Mouse (Mus musculus) forebrain, embryonic 12.5 days (tissue): ENCODE data around the gene Pcdh7. TPM values are rescaled to one million over a fixed set of nuclear protein-coding genes. Genes with fewer than 3 reads are reported as not detected.

Experiments
- ATAC-seq: fragments of 200-750 bp; cut with Nextera tagmentation; 2 replicates; pipeline ENCODE4 v1.8.0; 2017; ENCODE audit warnings: moderate TSS enrichment; ENCODE audit not compliant: low FRiP score
- H3K27ac ChIP-seq: fragments of 300-500 bp; sonication (generic); 2 replicates; pipeline ENCODE4 v1.5.1; 2016; ENCODE audit warnings: mild to moderate bottlenecking
- H3K27me3 ChIP-seq: fragments of 300-500 bp; sonication (generic); 2 replicates; pipeline ENCODE4 v1.6.1; 2016; ENCODE audit warnings: mild to moderate bottlenecking
- H3K36me3 ChIP-seq: fragments of 300-500 bp; sonication (generic); replicated peaks from 2 replicates; pipeline ENCODE4 v1.6.1; 2016; ENCODE audit warnings: mild to moderate bottlenecking
- H3K4me1 ChIP-seq: fragments of 300-500 bp; sonication (generic); 2 replicates; pipeline ENCODE4 v1.6.1; 2016
- H3K4me2 ChIP-seq: fragments of 300-500 bp; sonication (generic); 2 replicates; pipeline ENCODE4 v1.6.1; 2016; ENCODE audit warnings: mild to moderate bottlenecking, moderate library complexity
- H3K4me3 ChIP-seq: fragments of 300-500 bp; sonication (generic); replicated peaks from 2 replicates; pipeline ENCODE4 v1.5.1; 2016; ENCODE audit warnings: mild to moderate bottlenecking
- H3K9ac ChIP-seq: fragments of 300-500 bp; sonication (generic); 2 replicates; pipeline ENCODE4 v1.6.1; 2016; ENCODE audit warnings: mild to moderate bottlenecking
- H3K9me3 ChIP-seq: fragments of 300-500 bp; sonication (generic); 2 replicates; pipeline ENCODE4 v1.6.1; 2016
- WGBS: fragments of 180-500 bp; shearing (Covaris S2); methylation state at CpG from one replicate; pipeline ENCODE4 v1.1.7; 2016; 5-methylcytosine and 5-hydroxymethylcytosine counted together
- polyA plus RNA-seq: library from polyadenylated mRNA; unstranded; fragments of >200 nt; fragmentation: Nextera tagmentation; extraction: Ambion mirVana; gene quantifications from 2 replicates; pipeline ENCODE4 v1.2.1, GENCODE M21; 2016

Gene Pcdh7
- polyA plus RNA-seq, 1 experiment from 2014 or later, result 9.4 TPM

DNA sequence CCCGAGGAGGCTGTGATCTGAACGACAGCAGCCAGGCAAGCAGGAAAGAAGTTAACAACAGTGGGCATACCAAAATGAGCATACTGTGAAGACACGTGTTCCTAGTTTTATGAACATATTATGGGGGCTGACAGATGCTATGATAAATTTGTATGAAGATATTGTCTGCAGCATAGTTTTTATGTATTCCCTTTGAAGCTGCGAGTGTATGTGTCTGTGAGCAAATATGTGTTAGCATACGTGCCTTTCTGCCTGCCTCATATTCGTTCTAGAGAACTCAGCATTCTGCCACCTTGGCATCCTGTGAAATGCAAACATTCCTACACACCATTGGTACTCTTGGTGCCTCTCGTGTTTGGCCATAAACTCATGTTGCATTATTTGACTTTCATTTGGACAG lies 307.4 kb downstream of the Pcdh7 start:
- no peaks in the 10 kb centered on the region for H3K9me3 ChIP-seq
- H3K4me2 ChIP-seq, result no peak overlapping the region
- H3K27me3 ChIP-seq, result no peaks in the 10 kb centered on the region
- no peaks in the 10 kb centered on the region for H3K36me3 ChIP-seq
- no peak overlapping the region for H3K4me3 ChIP-seq
- H3K9ac ChIP-seq, result no peak overlapping the region
- no peaks in the 10 kb centered on the region; the same call in 1 of the 2 replicates for H3K4me1 ChIP-seq
- 86% methylated on average over 7 of the region's 7 CpGs for WGBS
- no peak for ATAC-seq
- H3K27ac ChIP-seq, result no peak overlapping the region

DNA sequence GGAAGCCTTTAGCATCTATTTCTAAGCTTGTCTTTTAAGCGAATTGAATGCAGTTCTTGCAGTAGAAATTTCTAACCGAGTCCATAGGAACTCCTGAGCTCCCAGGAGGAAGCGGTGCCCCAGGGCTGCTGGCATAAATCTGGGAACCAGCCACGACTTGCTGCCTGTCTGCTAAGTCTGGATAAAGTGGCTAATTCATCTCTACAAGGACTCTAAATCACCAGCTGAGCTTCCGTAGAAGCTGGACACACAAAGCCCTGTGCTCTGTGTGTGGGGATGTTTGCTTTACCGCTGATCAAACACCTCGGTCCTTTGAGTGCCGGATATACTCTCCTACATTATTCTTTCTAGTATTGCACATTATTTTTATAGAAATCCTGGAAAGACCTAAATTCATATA lies 308.0 kb downstream of the Pcdh7 start:
- H3K9ac ChIP-seq, result no peak overlapping the region
- 55% methylated on average over 8 of the region's 8 CpGs for WGBS
- H3K4me1 ChIP-seq, result no peaks in the 10 kb centered on the region; the same call in 1 of the 2 replicates
- H3K27ac ChIP-seq, result no peak overlapping the region
- H3K9me3 ChIP-seq, result no peaks in the 10 kb centered on the region
- H3K27me3 ChIP-seq, result no peaks in the 10 kb centered on the region
- no peak overlapping the region for H3K4me2 ChIP-seq
- ATAC-seq, result no peak
- no peaks in the 10 kb centered on the region for H3K36me3 ChIP-seq
- H3K4me3 ChIP-seq, result no peak overlapping the region

DNA sequence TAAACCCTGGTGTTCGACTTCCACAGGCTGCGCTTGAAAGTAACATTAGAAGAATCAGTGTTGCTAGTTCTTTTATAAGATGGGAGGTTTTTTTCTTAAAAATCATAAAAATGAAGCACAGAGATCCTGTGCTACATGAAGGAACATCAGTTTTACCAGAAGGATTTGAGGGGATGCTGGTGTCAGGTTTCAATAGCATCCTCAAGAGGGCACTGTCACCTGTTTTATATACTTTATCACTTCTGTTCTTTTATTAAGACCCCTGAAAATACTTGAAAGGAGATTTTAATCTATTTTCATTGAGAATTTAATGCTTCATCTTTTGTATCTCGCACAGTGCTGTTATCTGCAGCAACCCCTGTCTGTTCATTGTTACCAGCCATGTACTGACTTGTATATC lies 322.1 kb downstream of the Pcdh7 start:
- Histone ChIP-seq H3K27ac (no peak overlapping the region), H3K4me1 (0 out of 2 replicates have a peak, but pooled peaks cover 9% of the 10 kb centered on the region), H3K9ac (no peak overlapping the region), H3K4me3 (no peak overlapping the region), H3K4me2 (no peak overlapping the region), H3K36me3 (no peaks in the 10 kb centered on the region), H3K27me3 (no peaks in the 10 kb centered on the region), H3K9me3 (no peaks in the 10 kb centered on the region)
- 73% methylated on average over 3 of the region's 3 CpGs for WGBS
- no peak for ATAC-seq

DNA sequence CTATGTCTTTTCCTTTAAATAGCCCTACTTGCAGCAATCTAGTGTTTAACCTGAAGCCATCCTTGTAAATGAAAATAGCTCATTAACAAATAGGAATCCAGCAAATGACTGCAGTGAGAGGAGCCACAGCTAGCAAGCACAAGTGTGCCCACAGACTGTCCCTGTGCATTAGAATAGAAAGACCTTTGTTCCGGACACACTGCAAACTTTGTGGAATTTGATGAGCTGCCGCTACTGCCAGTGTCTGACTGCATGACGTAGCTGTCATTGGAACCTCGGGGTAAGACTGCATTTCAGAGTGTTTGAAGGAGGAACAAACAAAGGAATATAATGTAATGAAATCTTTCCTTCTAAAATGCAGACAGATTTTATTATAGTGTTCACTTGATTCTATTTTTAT lies 326.4 kb downstream of the Pcdh7 start:
- no peak for ATAC-seq
- H3K4me2 ChIP-seq, result no peak overlapping the region
- H3K4me3 ChIP-seq, result no peak overlapping the region
- 0 out of 2 replicates have a peak, but pooled peaks cover 9% of the 10 kb centered on the region for H3K4me1 ChIP-seq
- H3K27me3 ChIP-seq, result no peaks in the 10 kb centered on the region
- no peak overlapping the region for H3K27ac ChIP-seq
- H3K9me3 ChIP-seq, result no peaks in the 10 kb centered on the region
- no peaks in the 10 kb centered on the region for H3K36me3 ChIP-seq
- WGBS, result 32% methylated on average over 4 of the region's 4 CpGs
- H3K9ac ChIP-seq, result no peak overlapping the region

GRCm38 (mm10) chr5:58081054-58081453 lies 363.3 kb downstream of the Pcdh7 start:
- ATAC-seq, result no peak

DNA sequence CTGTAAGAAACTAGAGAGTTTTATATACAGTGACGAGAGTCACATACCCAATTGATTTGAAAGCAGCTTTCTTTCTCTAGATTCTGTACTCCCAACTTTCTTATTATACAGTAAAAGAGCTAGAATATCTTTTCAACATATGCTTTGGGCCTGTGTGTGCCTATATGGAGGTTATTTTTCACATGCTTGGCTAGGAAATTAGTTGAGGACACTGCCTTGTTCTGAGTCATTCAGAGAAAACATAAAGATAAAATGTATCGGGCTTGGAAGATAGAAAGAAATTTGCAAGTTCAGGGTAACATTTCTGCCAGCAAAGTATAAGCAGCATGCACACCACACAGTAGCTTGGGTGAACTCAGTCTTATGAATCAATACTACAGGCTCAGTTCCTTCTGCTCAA lies 364.5 kb downstream of the Pcdh7 start:
- no peaks in the 10 kb centered on the region for H3K27me3 ChIP-seq
- no peak overlapping the region for H3K9ac ChIP-seq
- no peaks in the 10 kb centered on the region for H3K9me3 ChIP-seq
- H3K36me3 ChIP-seq, result no peaks in the 10 kb centered on the region
- ATAC-seq, result no peak
- no peak overlapping the region for H3K4me2 ChIP-seq
- H3K4me1 ChIP-seq, result no peaks in the 10 kb centered on the region
- no peak overlapping the region for H3K4me3 ChIP-seq
- H3K27ac ChIP-seq, result no peak overlapping the region
- 87% methylated on average over 2 of the region's 2 CpGs for WGBS

More at GRCm38 (mm10) chr5:58081054-58081453, 363.3 kb downstream of the Pcdh7 start:
- Histone ChIP-seq H3K36me3 (no peaks in the 10 kb centered on the region), H3K27me3 (no peaks in the 10 kb centered on the region), H3K9ac (no peak overlapping the region), H3K4me1 (no peaks in the 10 kb centered on the region), H3K27ac (no peak overlapping the region), H3K9me3 (no peaks in the 10 kb centered on the region), H3K4me2 (no peak overlapping the region), H3K4me3 (no peak overlapping the region)
- WGBS, result 73% methylated on average over 4 of the region's 4 CpGs

DNA sequence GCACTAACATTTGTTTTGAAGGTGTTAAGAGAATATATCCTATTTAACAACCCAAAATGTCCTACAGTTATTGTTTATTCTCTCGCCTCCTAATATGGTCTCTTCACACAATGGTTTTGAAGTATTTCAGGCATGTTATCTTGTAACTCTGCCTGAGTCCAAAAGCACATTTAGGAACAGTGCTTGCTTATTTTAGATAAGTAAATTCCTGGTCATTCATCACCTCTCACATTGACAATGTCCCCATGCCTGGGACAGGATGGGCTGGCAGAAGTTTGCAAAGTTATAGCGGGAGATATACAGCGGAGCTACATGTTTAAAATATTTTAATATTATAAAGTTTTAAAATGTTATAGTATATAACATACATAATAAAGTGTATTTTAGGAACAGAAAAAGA lies 365.3 kb downstream of the Pcdh7 start:
- no peak overlapping the region for H3K27ac ChIP-seq
- H3K4me3 ChIP-seq, result no peak overlapping the region
- H3K9me3 ChIP-seq, result no peaks in the 10 kb centered on the region
- no peak overlapping the region for H3K9ac ChIP-seq
- H3K36me3 ChIP-seq, result no peaks in the 10 kb centered on the region
- ATAC-seq, result no peak
- no peak overlapping the region for H3K4me2 ChIP-seq
- H3K27me3 ChIP-seq, result no peaks in the 10 kb centered on the region
- no peaks in the 10 kb centered on the region for H3K4me1 ChIP-seq
- 94% methylated on average over 3 of the region's 3 CpGs for WGBS

GRCm38 (mm10) chr5:58083972-58084371 lies 366.2 kb downstream of the Pcdh7 start:
- no peaks in the 10 kb centered on the region for H3K4me1 ChIP-seq
- no peaks in the 10 kb centered on the region for H3K27me3 ChIP-seq
- H3K4me2 ChIP-seq, result no peak overlapping the region
- H3K9ac ChIP-seq, result no peak overlapping the region
- no peaks in the 10 kb centered on the region for H3K36me3 ChIP-seq
- H3K4me3 ChIP-seq, result no peak overlapping the region
- no peak for ATAC-seq
- 87% methylated on average over 6 of the region's 6 CpGs for WGBS
- no peaks in the 10 kb centered on the region for H3K9me3 ChIP-seq
- no peak overlapping the region for H3K27ac ChIP-seq

DNA sequence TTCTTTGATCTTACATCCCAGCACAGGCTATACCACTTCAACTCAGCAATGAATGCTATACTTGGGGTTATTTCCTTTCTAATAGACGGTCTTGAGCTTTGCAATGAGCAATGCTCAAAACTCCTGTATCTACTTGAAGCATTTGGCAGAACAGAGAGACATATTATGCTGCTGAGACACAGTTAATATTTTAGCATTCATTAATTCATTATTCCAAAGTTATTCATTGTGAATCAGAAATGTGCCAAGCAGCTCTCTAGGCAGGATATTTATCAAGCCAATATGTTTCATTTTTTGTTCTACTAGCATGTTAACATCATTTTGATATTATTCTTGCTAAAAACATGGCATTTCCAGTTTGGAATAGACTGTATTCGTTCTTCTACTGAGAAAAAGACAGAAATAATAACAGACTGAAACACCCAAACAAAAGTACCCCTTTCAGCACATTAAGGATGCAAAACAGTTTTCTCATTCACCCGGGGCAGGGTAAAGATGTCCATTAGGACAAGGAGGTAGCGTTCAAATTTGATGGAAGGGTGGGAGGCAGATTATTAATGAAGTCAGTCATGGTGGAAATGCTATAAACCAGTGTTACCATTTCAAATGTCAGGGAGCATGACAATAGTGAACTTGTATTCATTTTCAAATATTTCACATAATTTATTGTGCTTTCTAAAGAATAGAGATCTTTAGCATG lies 391.0 kb downstream of the Pcdh7 start:
- Histone ChIP-seq H3K4me2 (no peak overlapping the region), H3K27me3 (no peaks in the 10 kb centered on the region), H3K4me1 (no peaks in the 10 kb centered on the region), H3K27ac (no peak overlapping the region), H3K4me3 (no peak overlapping the region), H3K9me3 (no peaks in the 10 kb centered on the region), H3K36me3 (no peaks in the 10 kb centered on the region), H3K9ac (no peak overlapping the region)
- WGBS, result 62% methylated on average over 4 of the region's 4 CpGs
- ATAC-seq, result no peak

DNA sequence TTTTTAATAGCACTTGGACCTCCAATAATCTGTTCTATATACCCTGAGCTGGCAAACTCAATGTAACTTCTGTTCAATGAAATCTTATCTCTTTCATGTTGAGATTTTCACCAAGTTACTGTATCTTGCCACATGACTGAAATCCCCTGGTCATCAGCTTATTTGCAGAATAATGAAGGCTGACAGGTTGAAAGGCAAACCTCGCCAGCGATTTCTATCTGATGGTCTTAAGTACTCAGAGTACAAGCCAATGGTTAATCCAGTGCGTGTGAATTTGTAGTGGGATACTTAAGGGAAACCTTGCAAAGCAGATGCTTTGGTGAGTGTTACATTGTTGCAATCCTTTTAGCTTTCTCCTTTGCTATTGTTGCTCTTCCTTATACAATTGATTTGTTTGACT lies 398.3 kb downstream of the Pcdh7 start:
- Histone ChIP-seq H3K27me3 (no peaks in the 10 kb centered on the region), H3K4me1 (no peaks in the 10 kb centered on the region), H3K9ac (no peak overlapping the region), H3K36me3 (no peaks in the 10 kb centered on the region), H3K9me3 (no peaks in the 10 kb centered on the region), H3K4me3 (no peak overlapping the region), H3K4me2 (no peak overlapping the region), H3K27ac (no peak overlapping the region)
- no peak for ATAC-seq
- WGBS, result 57% methylated on average over 3 of the region's 3 CpGs

DNA sequence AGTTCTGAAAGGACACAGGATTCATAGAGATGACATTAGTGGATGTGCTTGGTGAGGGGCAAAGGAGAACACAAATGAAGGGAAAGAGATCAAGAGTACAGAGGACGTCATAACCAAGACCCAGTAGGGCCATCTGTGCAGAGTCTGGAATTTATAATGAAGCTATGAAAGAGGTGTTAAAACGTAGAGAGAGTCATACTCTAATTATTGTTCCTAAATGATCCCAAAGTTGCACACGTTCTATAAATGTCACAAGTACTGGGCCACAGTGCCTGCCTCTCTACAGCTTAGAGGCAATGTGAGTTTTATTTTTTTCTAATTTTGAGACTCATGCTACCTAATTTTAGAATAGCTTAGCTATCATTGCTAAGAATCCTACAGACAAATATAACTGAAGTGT lies 400.1 kb downstream of the Pcdh7 start:
- 66% methylated on average over 3 of the region's 3 CpGs for WGBS
- H3K9ac ChIP-seq, result no peak overlapping the region
- no peaks in the 10 kb centered on the region for H3K9me3 ChIP-seq
- no peak for ATAC-seq
- no peaks in the 10 kb centered on the region for H3K36me3 ChIP-seq
- H3K27me3 ChIP-seq, result no peaks in the 10 kb centered on the region
- H3K4me2 ChIP-seq, result no peak overlapping the region
- no peaks in the 10 kb centered on the region for H3K4me1 ChIP-seq
- H3K4me3 ChIP-seq, result no peak overlapping the region
- no peak overlapping the region for H3K27ac ChIP-seq

DNA sequence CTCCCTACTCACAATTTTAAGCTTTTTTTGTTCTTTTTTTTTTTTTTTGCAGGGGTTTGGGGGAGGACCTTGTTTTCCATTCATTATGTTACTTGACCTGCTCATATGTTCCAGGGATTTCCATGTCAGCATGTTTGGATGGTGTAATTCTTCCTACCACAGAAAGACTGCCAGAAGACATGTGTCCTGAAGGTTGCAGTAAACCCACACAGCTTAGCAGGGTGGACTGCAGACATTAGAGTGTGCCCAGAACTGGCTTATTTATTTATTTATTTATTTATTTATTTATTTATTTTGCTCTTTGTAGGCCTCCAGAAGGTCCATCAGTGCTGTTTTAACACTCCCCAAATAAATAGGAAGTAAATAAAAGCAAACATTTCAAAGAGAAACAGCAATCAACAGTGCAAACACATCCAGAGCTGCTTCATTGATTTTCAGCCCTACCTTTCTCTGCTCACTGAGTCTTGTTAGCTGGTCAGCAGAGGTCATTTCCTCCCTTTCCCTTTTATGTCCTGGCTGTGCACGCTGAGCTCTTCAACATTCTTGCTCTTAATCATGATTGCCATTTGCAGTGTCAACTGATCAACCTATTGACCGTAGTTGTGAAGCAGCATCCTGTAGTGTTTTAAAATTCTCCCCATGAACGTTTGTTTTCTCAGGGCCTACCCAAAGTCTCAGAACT lies 401.3 kb downstream of the Pcdh7 start:
- H3K4me1 ChIP-seq, result no peaks in the 10 kb centered on the region
- H3K27me3 ChIP-seq, result no peaks in the 10 kb centered on the region
- ATAC-seq, result no peak
- H3K4me3 ChIP-seq, result no peak overlapping the region
- 6% methylated on average over 3 of the region's 3 CpGs for WGBS
- H3K9ac ChIP-seq, result no peak overlapping the region
- H3K4me2 ChIP-seq, result no peak overlapping the region
- H3K27ac ChIP-seq, result no peak overlapping the region
- no peaks in the 10 kb centered on the region for H3K9me3 ChIP-seq
- no peaks in the 10 kb centered on the region for H3K36me3 ChIP-seq

DNA sequence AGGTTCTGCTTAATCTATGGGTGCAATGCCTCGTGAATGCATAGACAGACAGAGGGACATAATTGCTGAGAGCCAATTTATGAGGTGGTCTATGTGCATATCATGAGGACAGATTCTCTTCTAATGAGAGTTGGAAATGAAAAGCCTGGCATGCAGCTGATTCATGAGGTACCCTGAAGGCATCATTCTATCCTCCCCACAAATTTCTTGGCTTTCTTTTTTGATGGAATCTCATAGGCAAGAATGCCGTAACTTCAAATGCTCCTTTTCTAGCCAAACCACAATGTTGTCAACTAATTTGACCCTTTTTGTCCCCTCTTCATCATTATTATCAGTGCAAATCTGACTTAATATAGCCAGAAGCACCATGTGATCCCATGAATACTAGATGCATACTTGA lies 426.1 kb downstream of the Pcdh7 start:
- ATAC-seq, result no peak
- WGBS, result 76% methylated on average over 2 of the region's 2 CpGs
- no peak overlapping the region for H3K27ac ChIP-seq
- no peak overlapping the region for H3K4me3 ChIP-seq
- H3K9ac ChIP-seq, result no peak overlapping the region
- H3K4me1 ChIP-seq, result no peaks in the 10 kb centered on the region
- no peaks in the 10 kb centered on the region for H3K36me3 ChIP-seq
- no peaks in the 10 kb centered on the region for H3K27me3 ChIP-seq
- H3K9me3 ChIP-seq, result no peaks in the 10 kb centered on the region
- no peak overlapping the region for H3K4me2 ChIP-seq
